Mouse (Mus musculus): Measurements from ENCODE around the gene Ndrg3.
"Not testable (repeated sequence)": the region's sequence is repeated elsewhere in the genome, so short reads cannot be mapped to it uniquely, and the experiment has no call there.

The Ndrg3 gene

DNA sequence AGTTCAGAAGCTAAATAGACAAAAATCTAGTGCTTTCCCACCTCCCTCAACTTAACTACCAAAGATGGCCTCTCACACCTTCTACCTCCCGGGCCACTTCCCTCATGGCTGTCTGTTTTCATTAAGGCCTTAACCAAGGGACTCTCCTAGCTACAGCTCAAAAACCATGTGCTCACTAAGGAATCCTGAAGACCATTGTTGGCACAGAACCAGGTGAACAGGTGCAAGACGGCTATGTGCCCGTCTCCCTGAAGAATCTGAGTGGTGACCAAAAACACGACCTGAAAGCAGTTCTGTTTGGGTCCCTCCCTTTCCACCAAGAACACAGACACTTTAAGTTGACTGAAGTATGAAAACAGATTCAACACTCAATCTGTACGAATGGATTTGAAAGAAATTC lies 6.4 kb upstream of the Ndrg3 start:
- DNase-seq (ENCODE audit: low spot score): no peak

DNA sequence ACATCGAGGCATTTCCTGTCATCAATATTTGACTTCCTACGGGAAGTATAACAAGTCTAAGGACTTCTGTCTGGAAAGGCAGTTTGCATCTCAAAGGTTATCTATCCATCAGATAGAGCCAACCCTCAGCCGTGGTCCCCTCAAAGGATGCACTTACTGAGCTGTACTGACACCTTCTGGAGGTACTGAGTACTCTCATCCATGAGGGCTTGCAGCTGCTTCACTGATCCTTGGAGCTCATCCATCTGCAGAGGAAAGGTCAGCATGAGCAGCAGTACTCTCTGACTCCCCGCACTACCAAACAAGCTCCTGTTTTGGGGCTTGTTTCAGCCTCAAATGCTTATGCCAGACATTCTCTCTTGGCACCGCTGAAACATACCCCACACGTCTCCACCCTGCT lies 4.7 kb upstream of the Ndrg3 start:
- DNase-seq (ENCODE audit: low spot score): no peak

DNA sequence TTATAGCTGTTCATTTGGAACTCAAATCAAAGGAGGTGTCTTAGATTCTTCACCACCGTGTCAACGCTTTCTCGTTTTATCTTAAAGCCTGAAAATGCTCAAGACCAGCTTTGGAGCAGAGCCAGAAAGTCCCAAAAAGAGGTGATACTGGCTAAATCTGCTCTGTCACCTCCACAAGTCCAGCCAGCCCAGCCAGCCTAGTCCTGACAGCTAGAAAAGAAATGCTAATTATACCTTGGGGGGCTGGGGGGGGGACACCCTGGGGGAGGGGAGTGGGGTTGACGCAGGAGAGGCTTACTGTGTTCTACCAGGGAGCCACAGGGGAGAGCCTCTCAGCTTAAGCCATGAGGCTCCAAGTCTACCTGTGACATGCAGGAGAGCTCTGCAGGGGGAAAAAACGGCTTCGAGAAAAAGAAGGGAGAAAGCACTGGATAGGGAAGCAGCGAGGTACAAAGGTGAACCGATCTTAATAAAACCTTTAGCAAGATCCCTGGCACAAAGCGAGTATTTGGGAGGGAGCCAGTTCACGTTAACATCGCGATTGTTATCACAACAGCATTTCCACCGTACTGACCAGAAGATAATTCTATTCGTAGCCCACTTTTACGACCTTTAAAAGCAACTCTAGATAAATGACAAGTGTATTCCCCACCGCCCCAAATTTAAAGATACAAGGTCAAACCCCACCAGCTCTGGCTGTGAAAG lies 977 bp downstream of the Ndrg3 start:
- DNase-seq (ENCODE audit: low spot score): no peak

DNA sequence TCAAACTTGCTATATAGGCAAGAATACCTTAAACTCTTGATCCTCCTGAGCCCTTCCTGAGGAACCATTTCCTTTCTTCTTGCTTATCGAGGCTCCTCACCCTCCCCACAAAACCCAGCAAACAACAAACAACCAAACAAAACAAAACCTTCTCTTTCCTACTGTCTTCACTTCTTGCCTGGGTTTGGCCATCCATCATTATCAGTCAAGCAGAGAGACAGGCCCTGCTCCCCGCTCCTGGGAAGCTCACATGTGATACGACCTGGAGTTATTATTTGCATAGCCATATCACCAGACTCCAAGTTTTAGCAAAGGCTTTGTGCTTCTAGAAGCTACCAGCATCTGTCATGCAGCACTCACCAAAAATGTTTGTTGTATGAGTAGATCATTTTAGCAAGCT lies 4.5 kb downstream of the Ndrg3 start:
- no peak for DNase-seq (ENCODE audit: low spot score)

DNA sequence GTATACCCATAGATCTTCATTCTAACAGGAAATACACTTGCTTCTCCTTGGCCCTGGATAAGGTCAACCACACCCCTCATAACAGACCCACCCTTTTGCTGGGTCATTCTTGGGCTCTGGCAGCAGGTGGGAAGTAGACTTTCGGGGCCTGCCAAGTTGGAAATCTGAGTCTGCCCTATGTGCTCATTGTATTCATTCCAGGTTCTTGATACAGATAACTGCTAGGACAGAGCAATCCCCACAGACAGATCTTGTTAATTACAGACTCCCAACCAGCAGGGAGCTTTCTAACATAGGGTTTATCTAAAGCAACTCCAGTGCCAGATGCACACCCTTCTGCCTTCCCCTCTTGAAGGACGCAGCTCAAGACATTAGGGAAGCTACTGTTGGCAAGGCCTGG lies 9.0 kb downstream of the Ndrg3 start:
- no peak for DNase-seq (ENCODE audit: low spot score)

DNA sequence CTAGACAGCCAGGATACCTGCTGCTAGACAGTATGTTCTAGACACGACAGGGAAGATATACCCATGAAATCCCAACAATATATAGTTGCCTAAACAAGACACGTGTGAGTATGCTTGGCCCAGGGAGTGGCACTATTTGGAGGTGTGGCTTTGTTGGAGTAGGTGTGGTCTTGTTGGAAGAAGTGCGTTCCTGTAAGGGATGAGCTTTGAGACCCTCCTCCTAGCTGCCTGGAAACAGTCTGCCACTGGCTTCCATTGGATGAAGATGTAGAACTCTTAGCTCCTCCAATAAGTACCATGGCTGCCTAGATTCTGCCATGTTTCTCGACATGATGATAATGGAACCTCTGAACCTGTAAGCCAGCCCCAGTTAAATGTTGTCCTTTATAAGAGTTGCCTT lies 10.6 kb downstream of the Ndrg3 start:
- no peak for DNase-seq (ENCODE audit: low spot score)

DNA sequence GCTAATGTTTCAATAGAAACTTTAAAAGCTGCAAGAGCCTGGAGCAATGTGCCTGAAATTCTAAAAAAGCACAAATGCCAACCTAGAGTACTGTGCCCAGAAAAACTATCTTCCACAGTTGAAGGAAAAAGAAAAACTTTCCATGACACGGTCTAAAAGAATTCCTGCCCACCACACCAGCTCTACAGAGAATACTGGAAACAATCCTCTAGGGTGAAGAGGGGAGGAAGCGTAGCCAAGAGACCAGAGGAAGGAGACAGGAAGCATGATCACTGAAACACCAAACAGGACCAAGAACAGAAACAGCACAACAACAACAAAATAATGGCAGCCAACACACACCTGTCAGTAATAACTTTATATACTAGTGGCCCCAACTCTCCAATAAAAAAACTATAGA lies 11.8 kb downstream of the Ndrg3 start:
- no peak for DNase-seq (ENCODE audit: low spot score)

DNA sequence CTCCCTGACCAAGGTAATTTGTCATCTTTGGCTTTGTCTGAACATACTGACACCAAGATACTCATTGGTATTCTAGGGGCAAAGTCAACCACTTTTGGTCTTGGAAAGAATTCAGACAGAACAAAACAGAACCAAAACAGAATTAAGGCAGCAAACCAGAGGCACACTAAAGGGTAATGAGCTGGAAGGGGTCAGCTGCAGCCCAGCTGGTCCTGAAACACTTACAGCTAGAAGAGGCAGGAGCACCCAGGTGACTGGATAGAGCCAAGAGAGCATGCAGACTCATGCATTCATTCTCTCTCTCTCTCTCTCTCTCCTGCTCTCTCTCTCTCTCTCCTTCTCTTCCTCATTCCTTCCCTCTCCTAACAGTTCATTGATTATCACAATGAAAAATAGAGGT lies 15.1 kb downstream of the Ndrg3 start:
- no peak for DNase-seq (ENCODE audit: low spot score)

DNA sequence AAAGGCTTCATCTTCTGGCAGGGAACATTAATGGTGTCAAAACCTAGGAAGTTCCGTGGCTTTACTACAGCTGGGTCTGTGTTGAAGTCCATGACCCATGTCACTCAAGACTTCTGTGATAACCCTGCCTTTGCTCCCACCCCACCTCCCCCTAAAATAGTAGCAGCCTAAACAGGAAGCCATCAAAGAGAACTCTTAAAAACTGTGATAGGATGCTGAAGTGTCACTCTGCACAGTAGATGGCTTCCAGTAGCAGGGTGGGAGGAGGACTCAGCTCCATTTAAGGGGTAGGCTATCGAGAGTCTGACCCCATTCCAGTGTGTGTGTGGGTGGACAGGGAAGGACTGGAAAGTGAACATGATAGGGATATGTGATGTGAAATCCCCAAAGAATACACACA lies 16.9 kb downstream of the Ndrg3 start:
- no peak for DNase-seq (ENCODE audit: low spot score)

DNA sequence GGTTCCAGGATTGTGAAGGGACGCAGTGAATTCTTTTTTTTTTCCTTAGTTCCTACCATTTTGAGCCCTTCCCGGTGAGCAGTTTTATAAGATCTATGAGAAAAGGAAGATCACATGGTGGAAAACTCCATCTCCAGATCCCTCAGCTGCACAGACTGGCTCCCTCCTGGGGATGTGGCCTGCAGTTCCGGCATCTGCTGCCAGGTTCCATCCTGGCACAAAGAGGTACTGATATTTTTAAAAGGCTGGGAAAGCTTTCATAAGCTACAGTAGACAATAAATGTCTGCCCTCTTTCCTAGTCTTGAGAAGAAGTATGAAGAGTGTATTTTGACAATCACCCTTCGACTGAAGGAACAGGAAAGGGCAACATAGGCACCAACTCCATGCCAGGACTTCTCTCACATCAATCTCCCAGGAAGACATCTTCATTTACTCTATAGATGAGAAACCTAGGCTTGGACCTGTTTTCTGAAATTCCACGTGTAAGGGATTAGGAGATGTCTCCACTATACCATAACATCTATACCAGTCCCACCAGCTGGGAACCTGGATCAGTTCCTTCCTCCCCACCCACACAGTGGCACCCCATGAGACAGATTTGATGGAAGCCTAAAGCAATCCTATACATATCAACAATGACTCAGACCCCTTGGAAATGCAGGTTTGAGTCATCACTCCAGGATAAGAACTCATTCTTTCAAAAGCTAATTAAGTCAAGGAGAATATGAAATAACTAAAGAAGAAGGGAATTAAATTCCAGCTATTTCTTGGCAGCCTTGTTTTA lies 18.3 kb downstream of the Ndrg3 start:
- no peak for DNase-seq (ENCODE audit: low spot score)

DNA sequence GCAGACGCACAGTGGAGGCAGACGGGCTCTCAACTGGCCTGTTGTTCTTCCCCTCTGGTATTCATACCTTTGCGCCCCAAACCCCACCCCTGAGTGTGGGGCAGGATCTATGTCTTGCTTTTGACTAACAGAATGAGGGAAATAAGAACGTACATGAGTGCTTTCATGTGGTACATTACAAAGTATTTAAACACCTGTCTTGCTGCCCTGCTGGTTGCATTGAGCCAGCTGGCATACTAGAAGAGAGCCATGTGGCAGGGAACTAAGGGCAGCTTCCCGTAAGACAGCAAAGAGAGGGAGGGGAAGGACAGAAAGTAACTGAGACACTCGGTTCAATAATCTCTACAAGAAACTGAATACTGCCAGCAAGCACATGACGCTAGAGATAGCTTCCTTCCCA lies 21.6 kb downstream of the Ndrg3 start:
- no peak for DNase-seq (ENCODE audit: low spot score)

DNA sequence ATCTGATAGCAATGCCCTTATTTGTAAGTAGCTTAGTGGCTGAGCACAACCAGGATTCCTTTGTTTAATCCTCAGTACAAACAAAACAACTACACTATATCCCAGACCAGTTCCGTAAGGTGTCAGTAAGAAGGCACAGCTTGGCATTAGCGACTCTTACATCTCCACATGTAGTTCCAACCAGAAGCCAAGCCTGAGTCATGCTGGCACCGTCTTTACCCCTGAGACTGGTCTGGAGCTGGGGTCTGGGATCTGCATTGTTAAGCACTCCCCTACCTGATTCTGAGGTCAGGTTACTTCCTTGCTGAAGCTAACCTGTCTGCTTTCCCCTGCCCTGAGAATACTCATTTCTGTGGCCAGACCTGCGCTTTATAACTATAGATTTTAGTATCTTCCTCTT lies 23.4 kb downstream of the Ndrg3 start:
- no peak for DNase-seq (ENCODE audit: low spot score)

DNA sequence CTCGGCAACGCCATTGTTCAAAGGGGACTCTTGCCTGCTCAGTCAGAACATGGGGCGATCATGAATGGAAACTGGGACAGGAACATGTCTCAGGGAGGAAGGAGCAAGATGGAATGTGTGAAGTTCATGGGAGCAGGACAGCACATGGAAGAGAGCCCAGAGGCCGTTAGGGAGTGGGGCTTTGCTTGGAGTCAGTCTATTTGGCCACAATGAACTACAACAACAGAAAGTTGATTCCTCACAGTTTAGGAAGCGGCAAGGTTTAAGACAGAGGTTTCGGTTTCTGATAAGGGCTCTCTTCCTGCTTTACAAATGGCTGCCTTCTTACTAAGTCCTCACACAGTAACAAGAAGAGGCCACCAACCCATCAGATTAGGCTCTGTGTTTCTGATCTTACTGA lies 24.5 kb downstream of the Ndrg3 start:
- DNase-seq (ENCODE audit: low spot score): no peak

DNA sequence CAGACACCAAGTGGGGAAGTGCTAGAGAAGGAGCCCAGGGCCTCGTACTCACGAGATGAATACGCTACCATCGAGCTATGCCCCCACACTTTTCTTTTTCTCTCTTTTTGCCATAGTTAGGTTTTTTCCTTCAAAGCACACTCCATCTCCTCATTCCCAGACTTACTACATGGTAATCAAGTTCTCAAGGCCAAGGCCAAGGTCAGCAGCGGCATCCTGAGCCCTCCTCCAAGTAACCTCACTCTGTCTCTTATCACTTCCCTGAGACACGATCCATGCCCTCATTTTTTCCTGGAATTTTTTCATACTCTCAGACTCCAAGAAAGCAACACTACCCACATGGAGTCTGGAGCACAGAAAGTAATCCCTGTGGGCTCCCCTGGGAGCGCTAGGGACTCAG lies 28.0 kb downstream of the Ndrg3 start:
- no peak for DNase-seq (ENCODE audit: low spot score)

DNA sequence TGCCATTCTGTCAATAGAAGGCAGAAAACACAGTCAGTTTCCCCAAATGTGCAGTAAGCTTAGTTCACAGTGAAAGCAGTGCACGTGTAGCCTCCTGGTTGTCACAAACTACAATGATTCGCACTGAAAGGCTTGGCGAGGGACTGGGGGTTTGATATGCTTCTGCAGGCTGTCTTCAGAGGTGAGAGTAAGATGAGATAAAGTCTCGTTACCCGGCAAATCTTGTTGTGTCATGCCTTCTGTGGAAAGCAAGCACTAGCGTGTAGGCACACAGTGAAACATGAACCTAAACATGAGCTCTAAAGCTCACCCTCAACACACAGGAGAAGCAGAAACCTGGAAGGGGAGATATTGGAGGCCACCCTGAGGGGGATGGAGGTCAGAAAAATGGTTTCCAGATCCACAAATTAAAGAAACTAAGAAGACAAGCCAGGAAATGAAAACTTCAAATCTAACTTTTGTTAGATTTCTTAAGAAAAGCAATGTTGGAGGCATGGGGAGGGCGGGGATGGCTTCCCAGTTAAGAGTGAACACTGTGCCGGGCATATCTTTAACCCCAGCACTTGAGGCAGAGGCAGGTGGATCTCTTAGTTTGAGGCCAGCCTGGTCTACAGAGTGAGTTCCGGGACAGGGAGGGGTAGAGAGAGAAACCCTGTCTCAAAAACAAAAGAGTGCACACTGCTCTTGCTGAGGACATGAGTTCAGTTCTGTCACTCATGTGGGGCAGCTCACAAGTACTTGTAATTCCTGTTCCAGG lies 33.2 kb downstream of the Ndrg3 start:
- no peak for DNase-seq (ENCODE audit: low spot score)

DNA sequence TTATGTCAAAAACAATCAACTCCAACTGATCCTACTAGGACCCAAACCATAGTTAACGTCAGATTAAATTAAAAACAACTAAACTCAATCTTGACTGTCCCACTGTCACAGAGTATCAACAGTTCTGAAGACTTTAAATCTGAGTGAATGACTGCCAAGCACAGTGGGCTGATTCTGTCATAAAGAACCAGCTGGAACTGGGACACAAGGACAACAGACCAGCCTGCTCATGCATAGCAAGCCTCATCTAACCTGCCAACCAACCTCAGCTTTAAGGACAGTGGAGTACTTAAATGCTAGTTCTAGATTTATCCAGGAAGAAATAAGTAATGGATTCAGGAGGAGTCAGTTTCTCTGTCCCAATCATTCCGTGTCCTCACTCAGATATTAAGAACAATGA lies 34.8 kb downstream of the Ndrg3 start:
- DNase-seq (ENCODE audit: low spot score): no peak

DNA sequence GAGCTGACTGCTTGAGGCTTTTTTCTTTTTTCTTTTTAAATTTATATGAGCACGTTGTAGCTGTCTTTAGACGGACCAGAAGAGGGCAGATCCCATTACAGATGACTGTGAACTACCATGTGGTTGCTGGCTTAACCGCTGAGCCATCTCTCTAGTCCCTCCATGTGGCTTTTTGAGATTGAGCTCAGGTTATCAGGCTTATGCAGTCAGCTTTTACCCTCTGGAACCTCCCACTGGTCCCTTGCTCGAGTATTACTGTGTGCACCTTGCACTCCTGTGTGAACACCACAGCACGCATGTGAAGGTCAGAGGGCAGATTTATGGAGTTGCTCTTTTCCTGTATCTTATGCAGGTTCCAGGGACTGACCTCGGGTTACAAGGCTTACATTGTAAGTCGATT lies 35.5 kb downstream of the Ndrg3 start:
- DNase-seq (ENCODE audit: low spot score): no peak

DNA sequence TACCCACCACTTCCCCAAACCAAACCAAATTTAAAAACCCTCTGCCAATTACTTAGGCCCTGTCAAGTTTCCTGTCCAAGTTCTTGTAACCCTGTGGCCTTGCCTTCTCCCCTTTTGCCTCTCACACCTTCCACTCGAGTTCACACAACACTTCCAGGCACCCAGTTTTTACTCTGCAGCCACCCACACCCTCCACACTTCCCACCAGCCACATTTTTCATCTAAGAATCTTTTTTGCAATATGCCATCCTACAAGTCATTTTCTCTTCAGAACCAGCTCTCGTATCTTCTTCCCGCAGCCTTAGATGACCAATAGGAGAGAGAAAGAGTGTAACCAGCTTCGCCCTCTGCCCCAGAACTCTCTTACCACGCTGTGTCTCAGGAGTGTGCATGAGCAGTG lies 37.4 kb downstream of the Ndrg3 start:
- no peak for DNase-seq (ENCODE audit: low spot score)

DNA sequence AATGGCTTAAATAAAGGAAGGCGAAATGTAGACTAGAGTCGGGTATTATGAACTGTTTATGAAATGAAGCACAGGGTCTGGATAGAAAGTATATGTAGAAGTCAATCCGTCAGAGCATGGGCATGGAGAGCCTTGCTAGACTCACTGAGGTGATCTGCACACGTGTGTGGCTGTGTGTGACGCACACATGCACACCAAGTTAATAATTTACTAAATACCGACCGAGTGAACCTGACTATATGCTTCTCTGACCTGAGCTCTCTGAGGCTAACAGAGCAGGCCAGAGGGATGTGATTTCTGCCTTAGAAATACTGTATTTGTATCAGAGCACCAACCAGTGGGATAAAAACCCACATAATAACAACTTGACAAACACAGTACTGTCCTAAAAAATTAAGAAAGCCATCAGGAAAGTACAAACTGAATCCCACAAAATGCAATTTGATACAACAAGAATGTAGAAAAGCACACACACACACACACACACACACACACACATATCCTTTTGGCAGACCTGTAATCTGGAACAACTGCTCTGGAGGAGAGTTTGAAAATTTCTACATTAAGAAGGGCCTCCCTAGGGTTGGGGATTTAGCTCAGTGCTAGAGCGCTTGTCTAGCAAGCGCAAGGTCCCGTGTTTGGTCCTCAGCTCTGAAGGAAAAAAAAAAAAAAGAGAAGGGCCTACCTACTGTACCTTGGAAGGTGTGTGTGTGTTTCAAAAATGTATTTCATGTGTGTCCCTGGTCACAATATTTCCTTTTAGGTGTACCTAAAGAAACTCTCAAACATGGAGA lies 40.4 kb downstream of the Ndrg3 start:
- peak; percentile 31 for DNase-seq (ENCODE audit: low spot score)

DNA sequence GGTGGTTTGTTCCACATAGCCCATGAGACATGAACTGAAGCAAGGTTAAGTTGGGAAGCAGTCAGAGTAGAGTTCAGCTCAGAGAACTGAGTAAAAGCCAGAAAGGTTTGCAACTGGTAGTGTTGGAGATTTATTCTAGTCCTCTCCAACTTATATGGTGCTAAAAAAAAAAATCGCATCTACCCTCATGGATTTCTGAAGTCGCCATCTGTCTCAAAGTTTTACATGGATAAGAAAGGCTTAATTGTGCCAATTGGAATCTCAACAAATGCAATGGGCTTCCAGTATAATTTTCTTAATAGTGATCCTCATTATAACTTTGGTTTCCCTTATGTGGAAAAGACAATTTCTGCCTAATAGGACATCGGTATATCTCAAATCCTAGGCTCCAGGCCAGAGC lies 41.0 kb downstream of the Ndrg3 start:
- DNase-seq (ENCODE audit: low spot score): no peak

DNA sequence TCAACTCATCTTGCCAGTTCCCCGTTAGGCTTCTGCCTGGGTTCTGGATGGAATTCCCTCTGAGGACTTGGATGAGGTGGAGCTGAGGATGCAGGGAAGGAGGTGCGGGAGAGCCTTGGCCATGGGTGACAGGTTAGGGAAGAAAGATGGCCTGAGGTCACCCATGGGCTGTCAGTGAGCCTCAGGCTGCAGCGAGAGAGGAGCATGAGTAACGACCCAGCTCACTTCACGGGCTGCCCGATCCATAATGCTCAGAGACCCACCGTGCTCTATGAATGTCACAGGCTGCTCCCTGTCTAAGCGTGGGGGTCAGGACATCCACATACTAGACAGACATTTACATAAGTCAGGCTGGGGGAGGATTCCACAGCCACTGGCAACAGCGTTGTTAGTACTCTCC lies 50.3 kb downstream of the Ndrg3 start:
- DNase-seq (ENCODE audit: low spot score): not testable (repeated sequence)

DNA sequence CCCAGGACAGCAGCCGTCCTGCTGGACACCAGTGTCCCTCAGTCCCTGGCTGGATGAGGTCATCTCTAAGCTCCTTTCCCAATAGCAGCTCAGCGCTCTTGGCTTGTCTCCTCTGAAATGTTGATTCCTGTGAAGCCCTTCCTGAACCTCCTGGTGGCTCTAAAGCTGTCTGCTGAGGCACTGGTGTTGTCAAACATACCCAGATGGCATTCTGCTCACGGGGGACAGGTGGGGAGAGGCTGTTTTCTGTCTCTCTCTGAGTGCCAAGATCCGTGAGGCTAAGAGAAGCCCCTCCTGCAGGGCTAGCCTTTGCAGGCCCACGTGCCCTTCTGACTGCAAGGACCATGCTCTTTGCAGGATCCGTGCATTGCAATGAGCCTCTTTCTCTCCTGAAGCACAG lies 51.9 kb downstream of the Ndrg3 start:
- DNase-seq (ENCODE audit: low spot score): not testable (repeated sequence)
